Mouse (Mus musculus) liver, adult 2 months (tissue): ENCODE measurements around the gene Gpr88.

Source experiments
- CTCF ChIP-seq: fragments of 200-500 bp; IDR thresholded peaks from 2 replicates; pipeline ENCODE4 v1.5.1; 2011; ENCODE audit warnings: low read depth, low read length, control low read depth
- POLR2A ChIP-seq: fragments of 200-500 bp; IDR thresholded peaks from 2 replicates; pipeline ENCODE4 v1.6.1; 2011; ENCODE audit warnings: low read length, control low read depth; ENCODE audit not compliant: insufficient read depth; ENCODE audit errors: extremely low read depth

DNA sequence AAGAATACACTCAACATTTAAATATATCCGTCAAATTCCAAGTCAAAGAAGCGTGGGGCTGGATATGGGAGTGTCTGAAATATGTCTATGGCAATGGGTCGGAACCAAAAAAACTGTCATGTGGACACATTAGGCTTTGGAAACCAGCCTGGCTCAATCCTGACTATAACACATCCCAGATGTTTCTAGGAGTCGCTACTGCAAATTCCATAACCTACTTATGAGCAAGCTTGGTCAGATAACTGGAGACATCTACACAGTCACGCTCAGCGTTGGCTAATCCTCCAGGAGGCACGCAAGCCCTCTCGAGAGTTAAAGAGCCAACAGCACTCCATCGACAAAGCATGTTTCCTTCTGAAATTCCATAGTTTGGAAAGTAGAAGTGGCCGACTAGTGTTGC is 45.4 kb upstream of the Gpr88 start:
- TF ChIP-seq CTCF (no peak), POLR2A (no peak)
